Mouse (Mus musculus) adrenal gland, adult 8-10 months (tissue): ENCODE data around the gene Gm4450. TPM values are rescaled to one million over a fixed set of nuclear protein-coding genes. Genes with fewer than 3 reads are reported as not detected.
"Not testable (repeated sequence)": the region's sequence is repeated elsewhere in the genome, so short reads cannot be mapped to it uniquely, and the experiment has no call there.

ENCODE experiments used
- DNase-seq: peaks from one replicate; pipeline ENCODE4 v3.0.0; 2022
- total RNA-seq, 4 experiments: library from RNA; stranded (reverse); gene quantifications; 2 replicates each; pipeline ENCODE4 v1.2.4; 2022

Gene Gm4450
- total RNA-seq, 4 experiments from 2014 or later = not detected

DNA sequence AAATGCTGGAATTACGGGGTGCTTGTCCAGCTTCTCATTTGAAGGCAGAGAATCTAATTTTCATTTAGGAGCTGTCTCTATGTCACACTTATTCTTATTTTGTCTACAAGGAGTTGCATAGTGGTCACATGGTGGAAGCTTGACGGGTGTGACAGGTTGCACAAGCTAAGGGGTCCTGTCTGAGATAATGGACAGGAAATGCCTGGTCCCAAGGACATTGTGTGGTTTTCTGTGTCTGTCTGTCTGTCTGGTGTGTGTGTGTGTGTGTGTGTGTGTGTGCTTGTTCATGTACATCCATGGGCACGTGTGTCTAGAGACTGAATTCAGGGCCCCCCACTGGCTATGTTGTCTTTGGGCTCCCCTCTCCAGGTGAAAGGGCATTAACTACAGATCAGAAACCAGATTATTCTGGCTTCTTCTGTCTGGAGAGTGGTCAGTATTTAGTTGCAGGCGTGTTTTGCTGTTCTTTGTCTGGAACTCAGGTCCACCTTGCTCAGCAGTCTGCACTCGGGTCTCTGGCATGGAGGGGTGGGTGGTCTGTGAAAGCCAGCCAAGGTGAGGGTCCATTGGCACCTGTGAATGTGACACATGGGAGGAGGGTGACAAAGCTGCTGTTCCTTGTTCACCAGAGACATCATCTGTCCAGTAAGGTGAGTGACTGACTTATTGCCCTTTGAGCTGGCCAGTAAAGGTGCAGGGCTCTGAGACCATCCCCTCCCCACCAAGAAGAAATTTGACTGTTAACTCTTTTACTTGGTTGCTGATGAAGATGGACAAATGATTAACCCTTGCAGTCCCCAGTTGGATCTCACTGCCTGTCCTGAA, 40.3 kb downstream of the Gm4450 start:
- DNase-seq = no peak

DNA sequence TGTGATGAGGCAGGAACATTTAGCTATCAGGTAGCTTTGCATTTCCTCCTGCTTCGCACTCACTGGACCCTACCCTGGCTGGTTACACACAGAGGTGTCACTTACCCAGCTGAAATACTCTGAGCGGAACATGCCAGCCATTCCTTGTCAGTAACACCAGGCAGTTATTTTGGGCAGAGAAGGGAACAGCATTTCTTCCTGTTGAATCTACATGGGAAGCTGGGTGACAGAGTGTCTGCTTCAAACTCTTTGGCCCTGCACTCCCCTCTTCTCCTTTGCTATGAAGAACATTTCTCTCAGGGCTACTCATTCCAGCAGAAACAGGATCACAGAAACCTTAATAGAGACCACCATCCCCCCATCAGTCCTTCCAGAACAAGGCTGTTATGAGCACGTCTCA, 42.6 kb downstream of the Gm4450 start:
- no peak for DNase-seq

GRCm38 (mm10) chr3:98413733-98414132, 43.2 kb downstream of the Gm4450 start:
- DNase-seq = no peak

DNA sequence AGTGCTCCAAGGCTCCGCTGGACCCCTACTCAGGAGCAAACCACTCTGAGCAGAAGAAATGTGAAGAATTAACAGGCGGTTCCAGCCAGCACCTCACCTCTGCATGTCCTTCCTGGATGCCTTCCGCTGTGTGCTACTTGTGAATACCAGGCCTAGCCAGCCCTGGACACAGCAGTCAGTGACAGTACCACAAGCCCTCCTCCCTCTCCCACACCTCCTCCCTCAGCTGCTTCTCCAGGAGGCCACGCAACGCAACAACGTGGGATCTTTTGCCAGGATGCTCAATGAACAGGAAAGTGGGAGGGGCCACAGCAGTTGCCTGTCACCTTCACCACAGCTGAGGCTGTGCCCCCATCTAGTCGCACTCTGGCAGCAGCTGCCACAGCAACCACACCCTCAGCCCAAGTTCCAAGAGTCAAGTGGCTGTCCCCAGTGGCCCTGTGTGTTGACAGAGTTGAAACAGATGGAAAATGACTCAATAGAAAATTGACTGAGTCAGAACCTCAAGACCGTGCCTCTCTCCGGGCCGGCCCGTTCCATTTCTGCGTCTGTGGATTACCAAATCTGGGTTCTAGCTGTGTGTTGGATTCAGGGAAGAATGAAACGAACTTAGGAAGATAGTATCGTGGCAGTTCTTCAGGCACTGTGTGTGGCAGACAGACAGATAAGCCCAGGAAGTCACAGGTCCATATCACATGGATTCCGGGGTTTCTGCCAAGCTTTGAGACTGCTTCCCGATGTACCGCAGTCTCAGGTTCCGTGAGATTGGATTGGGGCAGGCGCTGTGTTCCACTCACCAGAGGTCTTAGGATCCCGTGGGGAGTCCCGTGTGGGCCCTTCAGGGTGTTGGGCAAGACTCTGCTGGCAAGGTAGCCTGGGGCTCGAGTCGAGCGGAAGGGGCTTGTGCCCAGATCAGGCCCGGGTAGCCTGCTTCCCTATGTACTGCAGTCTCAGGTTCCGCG, 46.0 kb downstream of the Gm4450 start:
- DNase-seq = not testable (repeated sequence)

- DNase-seq = not testable (repeated sequence)
Observed at GRCm38 (mm10) chr3:98407261-98407780, 49.6 kb downstream of the Gm4450 start.

- DNase-seq = not testable (repeated sequence)
Observed at GRCm38 (mm10) chr3:98406569-98407144, 50.3 kb downstream of the Gm4450 start.

DNA sequence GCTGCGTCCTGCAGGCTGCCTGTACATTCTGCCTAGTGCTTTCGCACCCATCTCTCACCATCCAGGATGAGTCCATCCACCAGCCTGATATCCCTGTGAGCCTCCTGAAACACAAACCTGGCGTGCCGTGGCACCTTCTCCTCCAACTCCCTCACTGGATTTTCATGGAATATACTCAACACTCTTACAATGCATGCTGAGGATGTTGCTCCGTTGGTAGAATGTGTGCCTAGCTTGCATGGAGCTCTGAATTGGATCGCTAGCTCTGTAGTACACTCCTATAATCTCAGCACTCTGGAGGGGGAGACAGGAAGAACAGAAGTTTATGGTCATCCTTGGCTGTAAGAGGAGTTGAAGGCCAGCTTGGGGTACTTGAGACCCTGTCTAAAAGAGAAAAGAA, 51.0 kb downstream of the Gm4450 start:
- DNase-seq = not testable (repeated sequence)

DNA sequence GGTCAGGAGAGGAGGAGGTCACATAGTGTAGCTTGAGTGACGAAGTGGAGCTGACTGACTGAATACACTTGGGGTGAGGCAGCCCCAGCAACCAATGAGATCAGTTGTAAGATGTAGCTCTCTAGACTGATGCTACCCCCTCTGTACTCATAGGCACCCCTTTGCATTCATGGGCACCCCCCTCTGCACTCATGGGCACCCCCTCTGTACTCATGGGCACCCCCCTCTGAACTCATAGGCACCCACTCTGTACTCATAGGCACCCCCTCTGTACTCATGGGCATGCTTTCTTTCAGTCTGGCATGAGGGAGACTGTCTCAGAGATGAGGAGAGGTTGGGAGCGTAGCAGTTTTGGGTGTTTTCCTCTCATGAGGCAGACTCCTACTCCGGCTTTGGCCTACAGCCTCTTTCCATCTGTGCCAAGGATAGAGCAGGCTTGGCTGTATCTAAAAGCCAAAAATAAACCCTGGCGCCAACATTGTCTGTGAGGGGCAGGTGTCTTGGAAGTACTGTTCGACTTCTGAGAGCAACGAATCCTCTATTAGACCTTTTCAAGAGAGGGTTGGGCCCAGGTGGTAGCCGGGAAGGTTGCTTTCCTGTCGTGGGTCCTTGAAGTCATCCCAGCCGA, 52.5 kb downstream of the Gm4450 start:
- not testable (repeated sequence) for DNase-seq

Other genes with a start within 250 kb of the Gm4450 start
- not detected for gene Reg4, start 235.0 kb downstream of the Gm4450 start, total RNA-seq
- gene Hmgcs2, start 176.7 kb downstream of the Gm4450 start, total RNA-seq = 10 to 100 TPM; 12.4 to 20.0 (median 16.4) TPM
- 10 to 100 TPM in 3 of 4 experiments, 1 to 10 TPM in 1; 6.8 to 28.8 (median 12.0) TPM for gene Phgdh, start 117.1 kb downstream of the Gm4450 start, total RNA-seq
- gene Zfp697, start 74.7 kb downstream of the Gm4450 start, total RNA-seq = 1 to 10 TPM; 5.8 to 9.4 (median 7.5) TPM
- not detected for gene Hsd3b4, start 53.4 kb upstream of the Gm4450 start, total RNA-seq
- not detected for gene Gm10681, start 131.7 kb upstream of the Gm4450 start, total RNA-seq
- not detected for gene Hsd3b5, start 173.1 kb upstream of the Gm4450 start, total RNA-seq